Mouse (Mus musculus) megakaryocyte, embryonic 14.5 days (primary cell): ENCODE measurements around the gene Maml3.

Experiments used
- FLI1 ChIP-seq: IDR thresholded peaks from 2 replicates; pipeline ENCODE4 v1.6.1; 2012; ENCODE audit warnings: low read length, inconsistent platforms, mixed read lengths
- GATA1 ChIP-seq: IDR thresholded peaks from 3 replicates; pipeline ENCODE4 v1.6.1; 2012; ENCODE audit warnings: mixed read lengths, low read length, inconsistent platforms, borderline replicate concordance

- no peak for TF ChIP-seq FLI1
- no peak for TF ChIP-seq GATA1
These were observed 406.9 kb downstream of the Maml3 start for GRCm38 (mm10) chr3:51697931-51698330.
